Mouse (Mus musculus) hindbrain, embryonic 14.5 days (tissue): ENCODE results near the gene Fh1. TPM values are rescaled to one million over a fixed set of nuclear protein-coding genes. Genes with fewer than 3 reads are reported as not detected.

Experiments
- ATAC-seq: fragments of 200-750 bp; cut with Nextera tagmentation; 2 replicates; pipeline ENCODE4 v1.8.0; 2017; ENCODE audit warnings: moderate number of reproducible peaks, mild to moderate bottlenecking, moderate TSS enrichment, moderate library complexity; ENCODE audit not compliant: low FRiP score
- DNase-seq: peaks from one replicate; pipeline ENCODE4 v3.0.0-alpha.2; 2015; ENCODE audit warnings: low spot score
- H3K27ac ChIP-seq: fragments of 300-500 bp; sonication (generic); 2 replicates; pipeline ENCODE4 v1.5.1; 2014; ENCODE audit warnings: mild to moderate bottlenecking, moderate library complexity
- H3K27me3 ChIP-seq: fragments of 300-500 bp; sonication (generic); 2 replicates; pipeline ENCODE4 v1.6.1; 2014; ENCODE audit warnings: mild to moderate bottlenecking, low read length, mixed read lengths; ENCODE audit not compliant: control insufficient read depth, insufficient read depth
- H3K36me3 ChIP-seq: fragments of 300-500 bp; sonication (generic); replicated peaks from 2 replicates; pipeline ENCODE4 v1.6.1; 2014; ENCODE audit not compliant: control insufficient read depth, insufficient read depth
- H3K4me1 ChIP-seq: fragments of 300-500 bp; sonication (generic); replicated peaks from 2 replicates; pipeline ENCODE4 v1.6.1; 2014; ENCODE audit warnings: antibody characterized with exemption, low read length, mixed read lengths; ENCODE audit not compliant: control insufficient read depth, insufficient read depth
- H3K4me2 ChIP-seq: fragments of 300-500 bp; sonication (generic); replicated peaks from 2 replicates; pipeline ENCODE4 v1.6.1; 2014; ENCODE audit warnings: mild to moderate bottlenecking, moderate library complexity
- H3K4me3 ChIP-seq: fragments of 300-500 bp; sonication (generic); replicated peaks from 2 replicates; pipeline ENCODE4 v1.5.1; 2014; ENCODE audit warnings: mild to moderate bottlenecking, low read length
- H3K9ac ChIP-seq: fragments of 300-500 bp; sonication (generic); 2 replicates; pipeline ENCODE4 v1.6.1; 2014
- H3K9me3 ChIP-seq: fragments of 300-500 bp; sonication (generic); 2 replicates; pipeline ENCODE4 v1.6.1; 2016; ENCODE audit warnings: low read length; ENCODE audit not compliant: control insufficient read depth
- WGBS: fragments of 180-500 bp; shearing (Covaris S2); extraction: QIAGEN DNeasy Blood & Tissue Kit; methylation state at CpG from one replicate; pipeline ENCODE4 v1.1.7; 2014; 5-methylcytosine and 5-hydroxymethylcytosine counted together
- polyA plus RNA-seq: library from polyadenylated mRNA; unstranded; fragments of >200 nt; fragmentation: Nextera tagmentation; extraction: Ambion mirVana; gene quantifications from 2 replicates; pipeline ENCODE4 v1.2.1, GENCODE M21; 2014

The Fh1 gene
- polyA plus RNA-seq, 1 experiment from 2014 or later = 114 TPM

DNA sequence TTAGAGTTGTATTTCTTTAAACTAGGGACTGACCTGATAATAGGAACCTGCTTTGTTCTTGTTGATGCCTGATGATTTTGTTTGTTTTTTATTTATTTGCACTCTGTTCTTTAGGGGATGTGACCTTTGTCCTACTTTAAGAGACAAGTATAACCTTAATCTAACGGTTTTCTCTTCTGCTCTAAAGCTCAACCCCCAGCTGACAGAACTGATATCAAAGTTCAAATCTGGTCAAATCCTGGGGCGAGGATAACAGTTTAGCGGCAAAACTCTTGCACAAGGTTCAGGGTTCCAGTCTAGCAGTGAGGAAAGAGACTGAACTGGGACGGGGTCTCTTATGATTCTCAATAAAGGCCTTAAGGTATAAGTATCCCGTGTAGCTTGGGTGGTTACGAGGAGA lies 3.8 kb upstream of the Fh1 start:
- no peaks in the 10 kb centered on the region for H3K9me3 ChIP-seq
- peaks cover 5% of the 10 kb centered on the region for H3K4me1 ChIP-seq
- H3K4me3 ChIP-seq = no peak overlapping the region
- DNase-seq = no peak
- H3K9ac ChIP-seq = no peak overlapping the region
- H3K4me2 ChIP-seq = no peak overlapping the region
- ATAC-seq = no peak
- no peaks in the 10 kb centered on the region for H3K27me3 ChIP-seq
- H3K27ac ChIP-seq = no peak overlapping the region
- no peaks in the 10 kb centered on the region for H3K36me3 ChIP-seq
- WGBS = 88% methylated on average over 6 of the region's 6 CpGs

DNA sequence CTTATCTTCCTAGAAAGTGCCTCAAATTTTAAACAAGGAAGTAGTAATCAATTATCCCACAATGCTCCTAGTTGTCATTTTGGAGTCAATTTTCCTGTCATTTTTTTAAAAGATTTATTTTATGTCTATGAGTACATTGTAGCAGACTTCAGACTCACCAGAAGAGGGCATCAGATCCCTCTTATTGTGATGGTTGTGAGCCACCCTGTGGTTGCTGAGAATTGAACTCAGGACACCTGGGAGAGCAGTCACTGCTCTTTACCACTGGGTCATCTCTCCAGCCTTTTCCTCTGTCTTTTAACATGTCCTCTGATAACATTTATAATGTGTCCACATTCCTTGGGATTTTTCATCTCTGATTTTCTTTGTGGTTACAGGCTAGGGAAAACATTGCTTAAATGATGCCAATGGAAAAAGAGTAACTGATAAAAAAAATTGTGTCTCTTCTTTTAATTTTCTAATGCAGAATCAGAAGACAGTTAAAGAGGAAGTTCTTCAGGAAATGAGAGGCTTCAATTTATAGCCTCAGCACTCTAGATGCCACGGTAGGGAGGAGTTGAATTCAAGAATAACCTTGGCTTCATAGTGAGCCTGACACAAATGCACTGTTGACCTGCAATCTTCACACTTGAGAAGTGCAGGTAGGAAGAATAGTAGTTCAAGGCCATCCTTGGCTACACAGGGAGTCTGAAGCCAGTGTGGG lies 706 bp upstream of the Fh1 start:
- 0 out of 2 replicates have a peak overlapping the region, but pooled peaks have one; percentile 39 for H3K9ac ChIP-seq
- ATAC-seq = peak; percentile 46

DNA sequence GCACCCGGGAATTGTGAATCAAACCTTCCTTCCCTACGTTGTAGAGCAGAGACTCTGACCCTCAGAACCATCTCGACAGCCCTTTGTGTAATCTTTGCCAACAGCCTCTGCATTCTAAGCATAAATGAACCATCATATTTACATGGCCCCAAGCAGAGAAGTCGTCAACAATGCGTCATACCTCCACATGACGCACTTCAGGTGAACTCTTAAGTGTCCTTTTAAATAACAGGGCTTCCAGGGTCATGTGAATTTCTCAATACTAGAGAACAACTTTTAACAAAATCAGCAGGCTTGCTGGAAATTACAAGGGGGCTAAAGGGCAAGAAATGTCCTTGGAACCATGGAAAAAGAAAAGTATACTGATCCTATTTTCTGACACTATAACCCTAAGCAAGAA lies 1.8 kb downstream of the Fh1 start:
- Histone ChIP-seq H3K4me2 (no peak overlapping the region), H3K9ac (no peak overlapping the region), H3K4me3 (no peak overlapping the region), H3K27me3 (no peaks in the 10 kb centered on the region), H3K9me3 (no peaks in the 10 kb centered on the region), H3K27ac (no peak overlapping the region), H3K4me1 (peaks cover 8% of the 10 kb centered on the region), H3K36me3 (peaks cover 8% of the 10 kb centered on the region; the same call in 1 of the 2 replicates)
- 87% methylated on average over 6 of the region's 6 CpGs for WGBS
- DNase-seq = no peak
- no peak for ATAC-seq

More for the DNA sequence above, 706 bp upstream of the Fh1 start:
- Histone ChIP-seq H3K4me3 (peak overlapping the region; percentile 65), H3K27me3 (no peaks in the 10 kb centered on the region), H3K4me2 (peak overlapping the region; percentile 69), H3K27ac (no peak overlapping the region), H3K4me1 (peaks cover 8% of the 10 kb centered on the region), H3K9me3 (no peaks in the 10 kb centered on the region), H3K36me3 (no peaks in the 10 kb centered on the region)
- peak; percentile 66 for DNase-seq
- 92% methylated on average over 1 of the region's 1 CpGs for WGBS

GRCm38 (mm10) chr1:175619814-175620431 lies 5.5 kb downstream of the Fh1 start, which contains the start of gene Kmo:
Kmo (plus strand) TSS chr1:175620381.
- WGBS = 94% methylated on average over 13 of the region's 13 CpGs
- Histone ChIP-seq H3K9ac (no peak within 1 kb of the TSS), H3K27ac (no peak within 1 kb of the TSS)

DNA sequence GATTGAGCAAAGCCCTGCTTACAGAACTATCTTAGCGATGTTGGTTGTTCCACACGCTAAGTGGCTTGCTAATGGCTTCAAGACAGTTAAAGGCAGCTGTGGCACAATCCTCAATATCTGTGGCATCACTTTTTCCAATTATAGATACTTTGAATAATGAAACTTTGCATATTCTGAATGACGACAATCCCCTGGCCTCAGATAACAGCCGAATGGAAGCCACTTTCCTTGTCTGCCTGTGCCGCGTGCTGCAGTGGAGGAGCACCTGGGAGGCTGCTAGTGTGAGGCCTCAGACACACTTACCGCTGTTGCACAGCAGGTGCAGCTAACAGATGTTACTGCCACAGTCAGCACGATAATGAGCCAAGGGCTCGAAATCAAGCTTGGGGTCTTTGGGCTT lies 10.4 kb downstream of the Fh1 start:
- no peak for DNase-seq
- WGBS = 94% methylated on average over 9 of the region's 9 CpGs
- H3K27ac ChIP-seq = no peak overlapping the region
- H3K27me3 ChIP-seq = no peaks in the 10 kb centered on the region
- H3K9ac ChIP-seq = no peak overlapping the region
- H3K9me3 ChIP-seq = no peaks in the 10 kb centered on the region
- no peaks in the 10 kb centered on the region for H3K4me1 ChIP-seq
- H3K4me2 ChIP-seq = no peak overlapping the region
- no peak overlapping the region for H3K4me3 ChIP-seq
- peaks cover 87% of the 10 kb centered on the region for H3K36me3 ChIP-seq
- ATAC-seq = no peak

More at GRCm38 (mm10) chr1:175619814-175620431, 5.5 kb downstream of the Fh1 start, which contains the start of gene Kmo:
- Histone ChIP-seq H3K4me2 (no peak within 1 kb of the TSS), H3K27me3 (no peaks in the 10 kb centered on the region), H3K36me3 (peaks cover 43% of the 10 kb centered on the region), H3K4me3 (no peak within 1 kb of the TSS), H3K9me3 (no peaks in the 10 kb centered on the region), H3K4me1 (peaks cover 8% of the 10 kb centered on the region)
- ATAC-seq = no peak
- DNase-seq = no peak

DNA sequence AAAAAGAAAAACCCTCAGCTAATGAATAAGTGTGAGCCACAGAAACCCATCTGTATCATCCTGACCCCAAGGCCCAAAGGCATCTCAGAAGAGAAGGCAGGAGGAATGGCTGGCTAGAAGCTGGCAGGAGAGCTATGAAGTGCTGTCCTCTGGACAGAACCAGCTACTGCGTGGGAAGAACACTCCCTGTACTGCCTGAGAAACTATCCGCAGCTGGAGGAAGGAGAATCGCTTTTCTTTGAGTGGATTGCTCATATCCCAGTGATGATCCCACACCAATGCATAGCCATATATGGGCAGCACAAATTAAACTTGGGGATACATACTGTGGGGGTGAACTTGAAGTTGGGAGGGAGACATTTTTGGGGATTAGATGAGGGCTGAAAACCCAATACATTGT lies 16.7 kb downstream of the Fh1 start:
- H3K4me3 ChIP-seq = no peak overlapping the region
- no peak overlapping the region for H3K27ac ChIP-seq
- H3K9me3 ChIP-seq = no peaks in the 10 kb centered on the region
- WGBS = 97% methylated on average over 3 of the region's 3 CpGs
- H3K27me3 ChIP-seq = no peaks in the 10 kb centered on the region
- H3K4me2 ChIP-seq = no peak overlapping the region
- no peak overlapping the region for H3K9ac ChIP-seq
- H3K36me3 ChIP-seq = peaks cover 88% of the 10 kb centered on the region
- DNase-seq = no peak
- no peak for ATAC-seq
- no peaks in the 10 kb centered on the region for H3K4me1 ChIP-seq

DNA sequence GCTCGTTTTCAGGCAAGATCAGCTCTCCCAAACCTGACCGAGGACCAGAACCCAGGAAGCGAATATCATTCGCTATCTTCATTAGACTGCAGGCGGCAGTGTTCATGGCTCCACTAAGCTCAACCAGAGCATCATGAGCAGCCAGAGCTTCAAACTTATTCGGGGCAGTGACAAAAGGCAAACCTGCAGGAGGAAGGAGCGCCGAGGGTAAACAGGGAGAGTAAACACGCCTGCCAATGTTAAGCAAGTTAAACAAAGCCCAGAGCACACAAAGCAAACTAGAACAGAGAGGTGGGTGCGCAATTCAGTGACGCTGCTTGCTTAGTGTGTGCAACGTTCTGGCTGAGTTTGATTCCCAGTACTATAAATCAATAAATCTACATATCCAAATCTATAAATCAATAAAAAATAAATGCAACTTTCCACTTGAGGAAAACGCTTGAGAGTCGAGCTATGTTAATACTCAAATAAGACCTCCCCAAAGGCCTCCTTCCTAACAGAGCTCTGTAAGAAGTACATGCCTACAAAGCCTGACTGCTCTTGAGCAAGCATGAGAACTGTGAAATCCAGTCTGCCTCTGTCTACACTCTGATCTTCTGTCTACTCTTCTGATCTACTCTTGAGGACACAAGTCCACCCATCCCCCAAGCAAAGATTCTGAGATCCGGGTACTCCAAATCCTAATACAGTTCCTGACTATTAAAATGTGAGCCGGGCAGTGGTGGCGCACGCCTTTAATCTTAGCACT lies 17.4 kb downstream of the Fh1 start:
- 92% methylated on average over 18 of the region's 18 CpGs for WGBS
- no peak overlapping the region for H3K27ac ChIP-seq
- ATAC-seq (no peak), DNase-seq (no peak)
- H3K9me3 ChIP-seq = no peaks in the 10 kb centered on the region
- peaks cover 85% of the 10 kb centered on the region for H3K36me3 ChIP-seq
- no peak overlapping the region for H3K4me3 ChIP-seq
- no peaks in the 10 kb centered on the region for H3K4me1 ChIP-seq
- H3K9ac ChIP-seq = no peak overlapping the region
- no peaks in the 10 kb centered on the region for H3K27me3 ChIP-seq
- H3K4me2 ChIP-seq = no peak overlapping the region

DNA sequence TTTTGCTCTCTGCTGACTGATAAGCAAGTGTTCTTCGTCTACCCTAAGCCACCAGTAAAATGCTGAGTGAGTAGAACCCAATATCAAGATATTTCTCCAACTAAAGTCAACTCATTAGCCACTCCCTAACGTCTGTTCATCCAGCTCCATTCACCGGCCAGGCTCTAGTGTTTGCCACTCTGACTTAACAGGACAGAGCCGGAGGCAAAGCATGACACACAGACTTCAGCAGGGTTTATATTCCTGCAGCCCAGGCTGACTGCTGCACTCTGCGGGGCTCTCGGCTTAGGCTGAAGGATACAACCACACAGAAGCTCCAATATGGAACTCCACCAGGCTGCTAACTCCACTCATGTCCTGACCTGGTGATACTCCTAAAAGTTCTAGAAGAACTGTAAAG lies 18.1 kb downstream of the Fh1 start:
- H3K9ac ChIP-seq = no peak overlapping the region
- WGBS = 95% methylated on average over 6 of the region's 6 CpGs
- no peak overlapping the region for H3K4me2 ChIP-seq
- ATAC-seq (no peak), DNase-seq (no peak)
- no peak overlapping the region for H3K27ac ChIP-seq
- H3K27me3 ChIP-seq = no peaks in the 10 kb centered on the region
- H3K4me3 ChIP-seq = no peak overlapping the region
- H3K9me3 ChIP-seq = no peaks in the 10 kb centered on the region
- H3K4me1 ChIP-seq = no peaks in the 10 kb centered on the region
- peaks cover 83% of the 10 kb centered on the region for H3K36me3 ChIP-seq

GRCm38 (mm10) chr1:175603390-175603789 lies 22.0 kb downstream of the Fh1 start:
- no peak overlapping the region for H3K27ac ChIP-seq
- H3K36me3 ChIP-seq = peaks cover 65% of the 10 kb centered on the region
- WGBS = 73% methylated on average over 6 of the region's 6 CpGs

More at GRCm38 (mm10) chr1:175603390-175603789, 22.0 kb downstream of the Fh1 start:
- Histone ChIP-seq H3K27me3 (no peaks in the 10 kb centered on the region), H3K4me2 (no peak overlapping the region), H3K4me1 (no peaks in the 10 kb centered on the region), H3K9me3 (no peaks in the 10 kb centered on the region), H3K4me3 (no peak overlapping the region), H3K9ac (no peak overlapping the region)
- ATAC-seq (0 out of 2 replicates have a peak, but pooled peaks have one; percentile 43), DNase-seq (peak; percentile 67)
